Mouse (Mus musculus) forebrain, embryonic 11.5 days (tissue): ENCODE results near the gene Ppfia3. TPM values are rescaled to one million over a fixed set of nuclear protein-coding genes. Genes with fewer than 3 reads are reported as not detected.

Source experiments
- ATAC-seq: fragments of 200-750 bp; cut with Nextera tagmentation; replicated peaks from 2 replicates; pipeline ENCODE4 v1.8.0; 2017; ENCODE audit warnings: moderate TSS enrichment; ENCODE audit not compliant: low FRiP score
- DNase-seq: peaks from one replicate; pipeline ENCODE4 v3.0.0-alpha.2; 2017; ENCODE audit warnings: low spot score
- H3K27ac ChIP-seq: fragments of 300-500 bp; sonication (generic); 2 replicates; pipeline ENCODE4 v1.5.1; 2014; ENCODE audit warnings: low read depth, low read length
- H3K27me3 ChIP-seq: fragments of 300-500 bp; sonication (generic); 2 replicates; pipeline ENCODE4 v1.6.1; 2014; ENCODE audit warnings: mild to moderate bottlenecking, low read length, mixed read lengths; ENCODE audit not compliant: control insufficient read depth, insufficient read depth
- H3K36me3 ChIP-seq: fragments of 300-500 bp; sonication (generic); 2 replicates; pipeline ENCODE4 v1.6.1; 2014; ENCODE audit warnings: mild to moderate bottlenecking, low read length, moderate library complexity, mixed read lengths; ENCODE audit not compliant: control insufficient read depth, insufficient read depth
- H3K4me1 ChIP-seq: fragments of 300-500 bp; sonication (generic); replicated peaks from 2 replicates; pipeline ENCODE4 v1.6.1; 2014; ENCODE audit warnings: low read length, mixed read lengths; ENCODE audit not compliant: control insufficient read depth, insufficient read depth
- H3K4me2 ChIP-seq: fragments of 300-500 bp; sonication (generic); 2 replicates; pipeline ENCODE4 v1.6.1; 2014; ENCODE audit warnings: low read depth, mild to moderate bottlenecking, low read length, moderate library complexity, mixed read lengths; ENCODE audit not compliant: severe bottlenecking
- H3K4me3 ChIP-seq: fragments of 300-500 bp; sonication (generic); 2 replicates; pipeline ENCODE4 v1.5.1; 2014; ENCODE audit warnings: low read depth, low read length
- H3K9ac ChIP-seq: fragments of 300-500 bp; sonication (generic); 2 replicates; pipeline ENCODE4 v1.6.1; 2014; ENCODE audit warnings: low read length
- H3K9me3 ChIP-seq: fragments of 300-500 bp; sonication (generic); 2 replicates; pipeline ENCODE4 v1.6.1; 2016; ENCODE audit warnings: low read length, mixed read lengths; ENCODE audit not compliant: control insufficient read depth
- WGBS: fragments of 180-500 bp; shearing (Covaris S2); extraction: QIAGEN DNeasy Blood & Tissue Kit; methylation state at CpG from one replicate; pipeline ENCODE4 v1.1.7; 2014; 5-methylcytosine and 5-hydroxymethylcytosine counted together
- polyA plus RNA-seq: library from polyadenylated mRNA; unstranded; fragments of >200 nt; fragmentation: Nextera tagmentation; extraction: Ambion mirVana; gene quantifications from 2 replicates; pipeline ENCODE4 v1.2.1, GENCODE M21; 2014

Ppfia3 gene
- polyA plus RNA-seq, 1 experiment from 2014 or later = 11.6 TPM

DNA sequence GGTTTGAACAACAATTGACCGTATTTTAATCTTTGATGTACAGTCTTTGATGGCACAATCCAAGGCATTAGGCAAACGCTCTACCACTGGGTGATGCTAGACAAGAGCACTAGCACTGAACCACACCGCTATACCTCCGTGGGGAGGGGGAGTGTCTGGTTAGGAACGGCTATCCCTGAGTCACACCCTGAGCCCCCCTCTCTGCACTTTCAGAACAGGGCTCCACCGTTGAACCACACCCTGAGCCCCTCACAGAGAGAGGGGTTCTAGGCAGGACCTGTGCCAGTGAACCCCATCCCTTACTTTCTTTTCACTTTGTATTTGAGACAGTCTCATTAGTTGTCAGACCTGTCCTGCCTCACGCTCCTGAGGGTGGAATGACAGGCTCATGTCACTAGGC lies 41.5 kb upstream of the Ppfia3 start:
- H3K27me3 ChIP-seq = peaks cover 72% of the 10 kb centered on the region
- no peak overlapping the region for H3K4me3 ChIP-seq
- no peak for ATAC-seq
- H3K4me1 ChIP-seq = peaks cover 5% of the 10 kb centered on the region; the same call in 1 of the 2 replicates
- H3K36me3 ChIP-seq = no peaks in the 10 kb centered on the region
- H3K9ac ChIP-seq = no peak overlapping the region
- no peaks in the 10 kb centered on the region for H3K9me3 ChIP-seq
- peak; percentile 47 for DNase-seq
- no peak overlapping the region for H3K4me2 ChIP-seq
- no peak overlapping the region for H3K27ac ChIP-seq
- 73% methylated on average over 7 of the region's 7 CpGs for WGBS

DNA sequence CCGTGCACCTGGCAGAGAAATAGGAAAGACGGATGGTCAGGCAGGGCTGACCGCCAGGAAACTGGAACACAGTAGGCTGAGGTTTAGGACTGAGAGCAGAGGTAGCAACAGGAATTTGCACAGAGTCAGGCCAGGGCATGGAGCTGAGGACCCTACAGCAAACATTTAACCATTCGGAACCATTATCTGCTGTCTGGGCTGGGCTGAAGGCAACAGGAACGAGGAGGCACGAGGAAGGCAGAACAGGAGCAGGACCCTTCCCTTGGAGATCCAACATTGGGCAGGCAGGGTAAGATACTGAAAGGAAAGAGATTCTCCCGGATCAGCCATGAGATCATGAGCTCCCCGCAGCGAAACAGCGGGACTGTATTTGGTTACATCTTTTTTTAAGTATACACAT lies 41.0 kb upstream of the Ppfia3 start:
- DNase-seq = peak; percentile 45
- peaks cover 67% of the 10 kb centered on the region for H3K27me3 ChIP-seq
- H3K9me3 ChIP-seq = no peaks in the 10 kb centered on the region
- no peak for ATAC-seq
- H3K36me3 ChIP-seq = no peaks in the 10 kb centered on the region
- no peak overlapping the region for H3K4me2 ChIP-seq
- 86% methylated on average over 10 of the region's 10 CpGs for WGBS
- H3K4me1 ChIP-seq = peaks cover 2% of the 10 kb centered on the region; the same call in 1 of the 2 replicates
- H3K9ac ChIP-seq = no peak overlapping the region
- no peak overlapping the region for H3K27ac ChIP-seq
- H3K4me3 ChIP-seq = no peak overlapping the region

DNA sequence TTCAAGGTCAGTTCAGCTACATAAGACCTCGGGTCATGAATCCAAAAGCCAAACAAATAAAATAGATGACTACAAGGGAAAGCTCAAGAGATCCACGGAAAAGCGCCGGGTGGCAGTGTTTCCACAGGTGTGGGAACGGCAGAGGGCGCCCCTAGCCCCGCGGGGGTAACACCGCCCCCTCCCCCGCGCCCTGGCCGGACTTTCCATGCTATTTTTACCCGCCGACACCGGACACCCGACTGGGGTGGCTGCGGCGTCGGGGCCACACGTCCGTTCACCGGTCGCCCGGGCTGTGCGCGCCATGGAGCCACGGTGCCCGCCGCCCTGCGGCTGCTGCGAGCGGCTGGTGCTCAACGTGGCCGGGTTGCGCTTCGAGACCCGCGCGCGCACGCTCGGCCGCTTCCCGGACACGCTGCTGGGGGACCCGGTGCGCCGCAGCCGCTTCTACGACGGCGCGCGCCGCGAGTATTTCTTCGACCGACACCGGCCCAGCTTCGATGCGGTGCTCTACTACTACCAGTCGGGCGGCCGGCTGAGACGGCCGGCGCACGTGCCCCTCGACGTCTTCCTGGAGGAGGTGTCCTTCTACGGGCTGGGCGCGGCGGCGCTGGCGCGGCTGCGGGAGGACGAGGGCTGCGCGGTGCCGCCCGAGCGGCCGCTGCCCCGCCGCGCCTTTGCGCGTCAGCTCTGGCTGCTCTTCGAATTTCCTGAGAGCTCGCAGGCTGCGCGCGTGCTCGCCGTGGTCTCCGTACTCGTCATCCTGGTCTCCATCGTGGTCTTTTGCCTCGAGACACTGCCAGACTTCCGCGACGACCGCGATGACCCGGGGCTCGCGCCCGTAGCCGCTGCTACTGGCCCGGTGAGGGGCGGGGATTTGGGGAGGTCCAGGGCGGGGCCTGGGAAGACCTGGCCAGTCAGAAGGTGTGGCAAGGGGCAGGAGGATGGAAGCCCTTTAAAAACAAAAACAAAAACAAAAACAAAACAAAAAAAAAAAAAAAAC lies 39.6 kb upstream of the Ppfia3 start:
- Histone ChIP-seq H3K9me3 (no peaks in the 10 kb centered on the region), H3K4me2 (peak overlapping the region; percentile 34), H3K27me3 (peaks cover 56% of the 10 kb centered on the region), H3K4me1 (peaks cover 2% of the 10 kb centered on the region; the same call in 1 of the 2 replicates), H3K4me3 (peak overlapping the region; percentile 18), H3K27ac (no peak overlapping the region), H3K36me3 (no peaks in the 10 kb centered on the region), H3K9ac (no peak overlapping the region; the same call in 1 of the 2 replicates)
- DNase-seq = peak; percentile 61
- WGBS = 2% methylated on average over 108 of the region's 114 CpGs
- no peak for ATAC-seq

DNA sequence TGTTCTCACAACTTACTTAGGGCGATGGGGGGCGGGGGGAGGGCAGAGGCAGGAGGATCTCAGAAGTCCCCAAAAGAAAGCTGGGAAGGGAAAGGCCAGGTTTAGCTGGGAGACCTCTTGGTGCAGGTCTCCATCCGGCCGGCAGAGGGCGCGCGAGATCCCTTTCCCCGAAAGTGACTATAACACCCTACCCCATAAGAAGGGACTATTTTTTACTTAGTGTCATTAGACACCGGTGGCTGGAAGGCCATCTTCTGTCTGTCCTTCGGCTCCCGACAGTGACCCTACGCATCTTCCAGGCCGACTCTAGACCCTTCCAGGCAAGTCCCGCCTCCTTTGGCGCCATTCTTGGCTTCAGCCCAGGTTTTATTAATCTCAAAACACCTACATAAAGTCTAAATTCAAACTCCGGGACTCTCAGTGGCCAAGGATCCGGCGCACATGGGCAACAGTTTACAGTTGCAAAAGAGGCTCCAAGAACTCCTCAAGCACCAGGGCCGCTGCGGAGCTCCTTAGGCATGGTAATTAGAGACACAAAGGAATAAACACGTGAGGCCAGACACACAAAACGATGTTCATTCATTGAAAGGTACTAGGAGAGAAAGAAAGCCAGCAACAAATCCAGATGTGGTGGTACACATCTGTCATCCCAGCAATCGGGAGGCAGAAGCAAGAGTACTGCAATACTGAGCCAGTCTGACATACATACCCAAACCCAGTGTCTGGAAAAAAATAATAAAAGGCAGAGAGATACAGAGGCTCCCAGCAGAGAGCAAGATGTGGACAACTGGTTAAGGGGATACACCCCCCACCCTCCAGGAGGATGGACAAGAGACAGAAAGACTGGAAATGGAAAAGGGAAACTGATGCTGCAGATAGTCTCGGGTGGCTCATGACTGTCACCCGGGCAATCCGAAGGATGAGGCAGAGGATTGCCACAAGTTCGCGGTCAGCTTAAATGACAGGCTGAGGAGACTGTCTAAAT lies 38.6 kb upstream of the Ppfia3 start, which contains the start of gene Kcna7:
Gene Kcna7 (plus strand): TSS at position 563 of the 985 bp plus-strand sequence.
- DNase-seq (peak; percentile 67), ATAC-seq (no peak; the same call in 1 of the 2 replicates)
- peak within 1 kb of the TSS; percentile 34; the same call in 1 of the 2 replicates for H3K4me2 ChIP-seq
- H3K9me3 ChIP-seq = no peaks in the 10 kb centered on the region
- H3K4me1 ChIP-seq = peaks cover 2% of the 10 kb centered on the region; the same call in 1 of the 2 replicates
- H3K36me3 ChIP-seq = no peaks in the 10 kb centered on the region
- H3K9ac ChIP-seq = no peak within 1 kb of the TSS; the same call in 1 of the 2 replicates
- peak within 1 kb of the TSS; percentile 18 for H3K4me3 ChIP-seq
- WGBS = 13% methylated on average over 28 of the region's 28 CpGs
- H3K27ac ChIP-seq = no peak within 1 kb of the TSS
- peaks cover 49% of the 10 kb centered on the region for H3K27me3 ChIP-seq

DNA sequence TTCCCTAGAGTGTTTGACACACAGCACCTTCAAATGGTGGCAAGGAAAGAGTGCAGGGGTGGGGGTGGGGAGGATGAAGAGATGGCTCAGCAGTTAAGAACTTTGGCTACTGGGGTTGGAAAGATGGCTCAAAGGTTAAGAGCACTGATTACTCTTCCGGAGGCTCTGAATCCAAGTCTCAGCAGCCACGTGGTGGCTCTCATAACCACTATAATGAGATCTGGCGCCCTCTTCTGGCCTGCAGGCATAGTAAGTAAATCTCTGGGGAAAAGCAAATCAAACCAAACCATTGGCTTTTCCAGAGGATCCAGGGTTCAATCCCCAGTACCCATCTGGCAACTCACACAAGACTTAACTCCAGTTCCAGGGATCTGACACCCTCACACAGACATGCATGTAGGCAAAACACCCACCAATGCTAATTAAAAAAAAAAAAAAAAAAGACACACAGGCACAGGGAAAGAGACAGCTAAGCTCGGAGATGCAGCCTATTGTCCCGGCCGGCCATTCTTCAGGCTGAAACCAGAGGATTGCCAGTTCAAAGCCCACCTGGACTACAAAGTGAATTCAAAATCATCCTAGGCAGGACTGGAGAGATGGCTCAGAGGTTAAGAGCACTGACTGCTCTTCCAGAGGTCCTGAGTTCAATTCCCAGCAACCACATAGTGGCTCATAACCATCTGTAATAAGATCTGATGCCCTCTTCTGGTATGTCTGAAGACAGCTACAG lies 36.9 kb upstream of the Ppfia3 start:
- Histone ChIP-seq H3K36me3 (no peaks in the 10 kb centered on the region), H3K4me2 (no peak overlapping the region), H3K9me3 (no peaks in the 10 kb centered on the region), H3K4me1 (peaks cover 2% of the 10 kb centered on the region; the same call in 1 of the 2 replicates), H3K27ac (no peak overlapping the region), H3K9ac (no peak overlapping the region), H3K27me3 (peaks cover 37% of the 10 kb centered on the region), H3K4me3 (no peak overlapping the region)
- DNase-seq (peak; percentile 83), ATAC-seq (no peak)
- 50% methylated on average over 6 of the region's 6 CpGs for WGBS

DNA sequence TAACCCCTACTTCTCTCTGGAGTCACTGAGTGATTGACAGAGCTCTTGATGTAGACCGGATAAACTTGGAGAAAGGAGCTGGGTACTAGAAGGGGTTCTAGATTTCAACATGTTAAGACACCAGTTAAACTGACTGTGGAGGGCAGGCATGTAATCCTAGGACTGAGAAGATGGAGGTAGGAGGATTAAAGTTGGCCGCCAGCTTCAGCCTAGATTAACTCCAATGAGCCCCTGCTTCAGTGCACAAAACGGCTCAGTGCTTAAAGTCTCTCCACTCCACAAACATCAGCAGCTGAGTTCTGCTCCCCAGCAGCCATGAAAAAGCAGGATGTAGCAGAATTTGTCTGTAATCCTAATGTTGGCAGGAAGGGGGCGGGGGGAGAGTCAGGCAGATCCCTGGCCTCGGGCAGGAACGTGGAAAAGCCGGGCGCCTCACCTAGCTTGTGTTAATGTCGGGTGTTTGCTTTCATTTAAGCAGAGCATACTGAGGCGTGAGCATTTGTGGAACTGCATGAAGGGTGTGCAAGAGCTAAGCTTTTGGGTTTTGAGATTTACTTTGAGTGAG lies 34.8 kb upstream of the Ppfia3 start:
- Histone ChIP-seq H3K36me3 (no peaks in the 10 kb centered on the region), H3K27ac (no peak overlapping the region), H3K4me3 (no peak overlapping the region), H3K9me3 (no peaks in the 10 kb centered on the region), H3K4me2 (no peak overlapping the region), H3K27me3 (peaks cover 16% of the 10 kb centered on the region), H3K4me1 (peaks cover 2% of the 10 kb centered on the region; the same call in 1 of the 2 replicates), H3K9ac (no peak overlapping the region)
- 78% methylated on average over 10 of the region's 10 CpGs for WGBS
- DNase-seq = no peak
- no peak for ATAC-seq

DNA sequence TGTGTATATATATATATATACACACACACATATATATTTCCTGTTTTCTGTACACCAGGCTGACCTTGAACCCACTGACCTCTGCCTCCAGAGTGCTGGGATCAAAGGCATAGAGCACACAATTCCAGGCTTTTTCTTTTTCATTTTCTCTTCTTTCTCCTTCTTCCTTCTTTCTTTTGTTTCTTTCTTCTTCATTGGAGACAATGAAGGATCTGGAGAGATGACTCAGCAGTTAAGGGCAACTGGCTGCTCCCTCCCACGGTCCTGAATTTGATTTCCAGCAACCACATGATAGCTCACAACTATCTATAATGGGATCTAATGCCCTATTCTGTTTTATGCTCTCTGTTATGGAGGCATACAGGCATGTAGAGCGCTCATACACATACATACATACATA lies 30.0 kb upstream of the Ppfia3 start:
- Histone ChIP-seq H3K9me3 (no peaks in the 10 kb centered on the region), H3K4me2 (no peak overlapping the region), H3K36me3 (peaks cover 5% of the 10 kb centered on the region), H3K4me3 (no peak overlapping the region), H3K27ac (no peak overlapping the region), H3K4me1 (peaks cover 16% of the 10 kb centered on the region; the same call in 1 of the 2 replicates), H3K27me3 (no peaks in the 10 kb centered on the region), H3K9ac (no peak overlapping the region)
- no peak for DNase-seq
- 72% methylated on average over 2 of the region's 2 CpGs for WGBS
- ATAC-seq = no peak
